Mouse (Mus musculus): ENCODE measurements around the gene Tmem210. TPM values are rescaled to one million over a fixed set of nuclear protein-coding genes. Genes with fewer than 3 reads are reported as not detected.

Gene Tmem210
- polyA plus RNA-seq, 1 experiment from 2014 or later, result not detected

DNA sequence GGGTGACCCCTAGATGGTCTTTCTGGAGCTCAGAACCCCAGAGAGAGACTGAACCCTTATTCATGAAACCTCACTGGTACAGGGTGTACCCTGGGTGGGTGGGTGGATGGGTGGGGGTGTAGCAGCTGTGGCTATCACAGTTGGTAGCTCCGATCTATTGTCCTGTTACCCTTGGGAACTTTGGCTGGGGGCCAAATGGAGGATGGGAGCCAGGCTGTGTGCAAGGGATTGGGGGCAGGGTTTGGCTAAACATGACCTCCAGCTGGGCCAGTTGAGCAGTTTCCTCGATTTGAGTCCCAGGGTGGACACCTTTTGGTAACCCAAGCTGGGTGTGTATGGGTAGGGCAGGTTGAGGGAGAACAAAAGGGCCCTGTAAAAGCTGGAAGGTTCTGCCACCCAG lies 21.2 kb upstream of the Tmem210 start:
- H3K36me3 ChIP-seq, result peaks cover 17% of the 10 kb centered on the region; the same call in 1 of the 2 replicates
- WGBS, result 23% methylated on average over 2 of the region's 2 CpGs

DNA sequence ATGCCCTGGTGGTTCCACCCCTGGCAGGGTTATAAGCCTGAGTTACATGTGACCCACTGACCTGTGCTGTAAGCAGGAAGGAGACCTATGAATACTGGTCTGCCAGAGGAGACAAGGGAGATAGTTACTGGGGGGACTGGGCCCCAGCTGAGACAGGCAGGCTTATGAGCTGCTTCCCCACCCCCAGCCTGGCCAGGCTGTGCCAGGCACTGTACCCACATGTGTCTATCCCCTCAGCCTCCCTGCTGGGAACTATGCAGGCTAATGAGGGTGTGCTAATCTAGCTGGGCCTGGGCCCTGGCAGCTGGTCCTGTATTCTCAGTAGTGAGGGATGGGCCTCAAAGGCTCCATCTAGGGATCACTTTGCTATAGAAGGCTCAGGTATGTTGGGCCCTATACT lies 20.7 kb upstream of the Tmem210 start:
- ATAC-seq (ENCODE audit: insufficient read depth, low FRiP score, low read depth), result no peak
- peaks cover 5% of the 10 kb centered on the region; the same call in 1 of the 2 replicates for H3K27me3 ChIP-seq (replicated peaks)
- H3K4me1 ChIP-seq, result peaks cover 57% of the 10 kb centered on the region
- peaks cover 17% of the 10 kb centered on the region; the same call in 1 of the 2 replicates for H3K36me3 ChIP-seq
- H3K9me3 ChIP-seq, result no peaks in the 10 kb centered on the region
- no peak overlapping the region for H3K9ac ChIP-seq
- H3K4me3 ChIP-seq (replicated peaks), result no peak overlapping the region; the same call in 1 of the 2 replicates
- H3K4me2 ChIP-seq, result peak overlapping the region; percentile 84
- peak overlapping the region; percentile 86 for H3K27ac ChIP-seq

More for the DNA sequence above, 21.2 kb upstream of the Tmem210 start:
- H3K4me2 ChIP-seq, result peak overlapping the region; percentile 84
- no peak for ATAC-seq (ENCODE audit: insufficient read depth, low FRiP score, low read depth)
- no peaks in the 10 kb centered on the region for H3K9me3 ChIP-seq
- peaks cover 5% of the 10 kb centered on the region; the same call in 1 of the 2 replicates for H3K27me3 ChIP-seq (replicated peaks)
- peak overlapping the region; percentile 74; the same call in 1 of the 2 replicates for H3K4me3 ChIP-seq (replicated peaks)
- H3K4me1 ChIP-seq, result peaks cover 56% of the 10 kb centered on the region
- peak overlapping the region; percentile 86 for H3K27ac ChIP-seq
- H3K9ac ChIP-seq, result no peak overlapping the region

DNA sequence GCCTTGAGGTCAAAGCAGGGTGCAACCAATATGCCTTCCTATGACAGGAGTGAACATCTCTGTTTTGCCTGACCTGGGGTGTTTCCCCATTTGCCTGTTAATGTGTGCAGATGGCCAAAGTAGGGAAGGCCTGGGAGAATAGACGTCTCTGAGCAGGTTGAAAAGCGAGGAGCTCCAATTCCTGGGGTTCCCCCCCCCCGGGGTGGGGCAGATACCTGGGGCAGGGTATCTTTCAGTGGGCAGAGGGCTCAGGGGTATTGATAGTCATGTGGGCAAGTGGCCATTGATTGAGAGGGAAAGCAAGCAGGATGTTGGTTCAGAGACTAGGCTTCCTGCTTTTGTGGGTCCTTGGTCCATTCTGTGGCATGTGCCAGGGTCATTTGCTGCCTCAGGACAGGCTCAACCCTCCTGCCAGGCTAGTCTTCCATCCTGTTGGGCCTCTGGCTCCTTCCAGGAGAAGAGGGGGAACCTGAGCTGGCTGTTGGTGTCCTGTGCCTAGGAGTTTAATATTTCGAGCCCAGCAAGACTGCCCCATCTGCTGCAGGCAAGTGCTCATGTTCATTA lies 20.1 kb upstream of the Tmem210 start:
- no peak for ATAC-seq (ENCODE audit: insufficient read depth, low FRiP score, low read depth)
- Histone ChIP-seq H3K9ac (no peak overlapping the region), H3K4me3 (replicated peaks) (no peak overlapping the region), H3K27me3 (replicated peaks) (peaks cover 5% of the 10 kb centered on the region; the same call in 1 of the 2 replicates), H3K36me3 (peaks cover 17% of the 10 kb centered on the region; the same call in 1 of the 2 replicates), H3K9me3 (no peaks in the 10 kb centered on the region), H3K27ac (no peak overlapping the region), H3K4me2 (peak overlapping the region; percentile 84; the same call in 1 of the 2 replicates), H3K4me1 (peaks cover 58% of the 10 kb centered on the region)
- WGBS, result 73% methylated on average over 4 of the region's 4 CpGs

DNA sequence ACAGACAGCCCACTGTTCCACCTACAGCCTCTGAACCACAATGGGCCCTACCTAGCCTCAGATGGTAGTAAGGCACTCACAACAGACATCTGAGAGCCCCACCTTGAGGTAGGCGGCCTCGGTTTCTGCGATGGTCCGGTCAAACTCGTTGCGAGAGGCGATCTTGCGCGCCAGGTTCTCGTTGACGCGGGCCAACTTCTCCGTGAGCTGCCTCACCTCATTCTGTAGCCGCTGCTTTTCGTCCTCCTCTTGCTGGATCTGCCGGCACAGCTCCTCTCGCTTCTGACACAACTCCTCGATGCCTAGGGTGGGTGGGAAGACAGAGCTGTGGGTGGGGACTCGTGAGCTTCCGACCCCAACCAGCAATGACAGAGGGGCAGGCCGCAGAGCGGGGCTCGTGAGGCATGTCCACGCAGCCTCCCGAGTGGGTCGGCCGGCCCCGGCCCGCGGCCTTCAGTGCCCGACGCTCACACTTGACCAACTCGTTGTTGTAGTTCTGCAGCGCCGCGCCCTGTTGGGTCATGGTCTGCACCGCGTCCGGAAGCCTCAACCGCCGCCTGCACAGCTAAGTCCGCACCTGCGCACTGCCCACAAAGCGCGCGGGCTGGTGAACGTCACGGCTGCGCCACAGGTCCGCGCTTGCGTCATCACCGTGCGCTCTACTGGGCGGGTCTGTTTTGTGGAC lies 16.0 kb upstream of the Tmem210 start, which contains the start of the genes Ssna1 and Anapc2:
Gene Ssna1 (minus strand): TSS at position 612 of the 685 bp plus-strand sequence.
Gene Anapc2 (plus strand): TSS at position 652 of the 685 bp plus-strand sequence.
- no peaks in the 10 kb centered on the region for H3K27me3 ChIP-seq (replicated peaks)
- peaks cover 36% of the 10 kb centered on the region for H3K4me1 ChIP-seq
- peaks cover 46% of the 10 kb centered on the region for H3K36me3 ChIP-seq
- H3K9me3 ChIP-seq, result no peaks in the 10 kb centered on the region
- peak; percentile 96 for ATAC-seq (ENCODE audit: insufficient read depth, low FRiP score, low read depth)
- H3K4me2 ChIP-seq, result peak within 1 kb of the TSS; percentile 91
- H3K4me3 ChIP-seq (replicated peaks), result peak within 1 kb of the TSS; percentile 96
- WGBS, result under 1% methylated on average over 53 of the region's 55 CpGs
- H3K27ac ChIP-seq, result peak within 1 kb of the TSS; percentile 92
- peak within 1 kb of the TSS; percentile 84 for H3K9ac ChIP-seq

DNA sequence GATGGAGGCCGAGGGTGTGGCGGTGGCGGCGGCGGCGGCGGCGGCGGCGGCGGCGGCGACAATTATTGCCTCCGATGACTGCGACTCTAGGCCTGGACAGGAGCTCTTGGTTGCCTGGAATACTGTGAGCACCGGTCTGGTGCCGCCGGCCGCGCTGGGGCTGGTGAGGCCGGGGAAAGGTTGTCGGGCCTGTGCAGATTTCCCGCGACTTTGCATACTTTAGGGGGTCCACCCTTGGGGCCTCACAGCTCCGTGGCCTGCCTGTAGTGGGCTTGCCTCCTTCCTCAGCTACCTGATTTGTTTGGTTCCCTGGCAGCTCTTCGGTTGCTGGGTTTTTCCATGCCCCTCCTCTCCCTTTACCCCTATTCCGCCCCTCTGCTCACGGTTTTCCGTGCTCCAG lies 15.4 kb upstream of the Tmem210 start:
- Histone ChIP-seq H3K27ac (peak overlapping the region; percentile 55), H3K4me1 (peaks cover 30% of the 10 kb centered on the region), H3K4me2 (peak overlapping the region; percentile 91), H3K4me3 (replicated peaks) (peak overlapping the region; percentile 96), H3K9ac (peak overlapping the region; percentile 84), H3K36me3 (peaks cover 49% of the 10 kb centered on the region), H3K27me3 (replicated peaks) (no peaks in the 10 kb centered on the region), H3K9me3 (no peaks in the 10 kb centered on the region)
- ATAC-seq (ENCODE audit: insufficient read depth, low FRiP score, low read depth), result peak; percentile 27; the same call in 1 of the 2 replicates
- 0% methylated on average over 29 of the region's 29 CpGs for WGBS

DNA sequence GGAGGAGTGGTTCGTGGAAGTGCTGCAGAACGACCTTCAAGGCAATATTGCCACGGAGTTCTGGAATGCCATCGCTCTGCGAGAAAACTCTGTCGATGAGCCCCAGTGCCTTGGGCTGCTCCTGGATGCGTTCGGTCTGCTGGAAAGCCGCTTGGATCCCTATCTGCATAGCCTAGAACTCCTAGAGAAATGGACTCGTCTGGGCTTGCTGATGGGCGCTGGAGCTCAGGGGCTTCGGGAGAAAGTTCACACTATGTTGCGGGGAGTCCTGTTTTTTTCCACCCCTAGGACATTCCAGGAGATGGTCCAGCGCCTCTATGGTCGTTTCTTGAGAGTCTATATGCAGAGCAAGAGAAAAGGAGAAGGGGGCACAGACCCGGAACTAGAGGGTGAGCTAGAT lies 14.9 kb upstream of the Tmem210 start:
- peak overlapping the region; percentile 96 for H3K4me3 ChIP-seq (replicated peaks)
- H3K9me3 ChIP-seq, result no peaks in the 10 kb centered on the region
- H3K9ac ChIP-seq, result peak overlapping the region; percentile 84
- H3K36me3 ChIP-seq, result peaks cover 54% of the 10 kb centered on the region
- H3K27me3 ChIP-seq (replicated peaks), result no peaks in the 10 kb centered on the region
- ATAC-seq (ENCODE audit: insufficient read depth, low FRiP score, low read depth), result no peak
- WGBS, result 34% methylated on average over 16 of the region's 16 CpGs
- peak overlapping the region; percentile 55 for H3K27ac ChIP-seq
- peak overlapping the region; percentile 91 for H3K4me2 ChIP-seq
- peaks cover 28% of the 10 kb centered on the region for H3K4me1 ChIP-seq

DNA sequence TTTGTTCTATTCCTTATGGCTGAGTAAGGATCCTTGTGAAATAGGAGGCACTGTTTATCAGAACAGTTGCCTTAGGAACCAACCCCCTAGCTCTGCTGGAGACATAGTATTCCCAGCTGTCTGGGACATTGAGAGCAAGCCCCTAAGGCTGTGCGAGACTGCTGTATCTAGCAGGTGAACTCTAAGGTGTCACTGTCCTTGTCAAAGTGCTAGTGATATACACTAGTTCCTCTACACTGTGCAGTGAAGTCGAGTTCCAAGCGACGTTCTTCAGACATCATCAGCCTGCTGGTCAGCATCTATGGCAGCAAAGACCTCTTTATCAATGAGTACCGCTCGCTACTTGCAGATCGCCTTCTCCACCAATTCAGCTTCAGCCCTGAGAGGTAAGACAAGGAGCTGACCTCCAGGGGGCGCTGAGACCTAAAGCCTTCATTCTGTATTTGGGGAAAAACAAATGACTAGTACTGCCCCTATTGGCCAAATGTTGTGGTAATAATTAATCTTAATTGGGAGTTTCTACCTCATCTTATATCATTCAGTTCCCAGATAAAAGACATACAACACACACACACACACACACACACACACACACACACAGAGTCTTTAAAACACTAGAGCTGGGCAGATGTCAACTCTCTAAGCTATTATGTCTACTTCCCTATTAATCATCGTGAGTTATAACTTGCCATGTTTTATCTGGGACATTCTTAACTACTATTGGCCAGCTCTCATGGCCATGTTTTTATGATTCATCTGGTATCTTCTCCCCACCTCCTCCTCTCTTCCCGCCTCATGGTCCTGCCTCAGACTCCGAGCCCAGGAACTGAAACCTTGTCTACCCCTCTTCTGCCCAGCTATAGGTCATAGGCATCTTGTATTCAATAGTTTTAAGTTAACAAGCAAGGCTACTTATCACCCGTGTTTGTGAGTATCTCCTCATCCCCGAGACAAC lies 8.7 kb upstream of the Tmem210 start:
- H3K27me3 ChIP-seq (replicated peaks), result no peaks in the 10 kb centered on the region
- H3K4me2 ChIP-seq, result no peak overlapping the region
- no peaks in the 10 kb centered on the region for H3K4me1 ChIP-seq
- no peak overlapping the region for H3K9ac ChIP-seq
- no peak overlapping the region for H3K4me3 ChIP-seq (replicated peaks)
- no peak overlapping the region for H3K27ac ChIP-seq
- no peaks in the 10 kb centered on the region for H3K9me3 ChIP-seq
- no peak; the same call in 1 of the 2 replicates for ATAC-seq (ENCODE audit: insufficient read depth, low FRiP score, low read depth)
- peaks cover 72% of the 10 kb centered on the region for H3K36me3 ChIP-seq
- 59% methylated on average over 13 of the region's 13 CpGs for WGBS

DNA sequence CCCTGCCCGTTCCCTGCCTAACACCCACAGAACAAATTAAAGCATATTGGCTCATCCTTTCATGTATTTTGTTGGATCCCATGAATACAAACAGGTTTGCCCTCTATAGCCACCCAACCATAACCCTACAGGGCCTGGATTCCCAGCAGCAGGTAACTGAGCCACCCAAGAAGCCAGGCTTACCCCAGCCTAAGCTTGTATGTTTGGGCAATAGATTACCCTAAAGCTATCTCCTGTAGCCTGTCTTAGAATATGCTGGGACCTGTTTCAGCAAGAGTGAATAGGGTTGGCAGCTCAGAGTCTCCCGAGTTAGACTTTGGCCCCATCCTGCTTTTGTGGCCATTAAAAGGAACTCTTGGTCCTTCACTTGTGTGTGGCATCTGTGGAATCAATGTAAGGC lies 2.4 kb upstream of the Tmem210 start:
- Histone ChIP-seq H3K9ac (no peak overlapping the region), H3K27ac (peak overlapping the region; percentile 92), H3K4me1 (peaks cover 21% of the 10 kb centered on the region; the same call in 1 of the 2 replicates), H3K4me3 (replicated peaks) (no peak overlapping the region), H3K36me3 (peaks cover 39% of the 10 kb centered on the region), H3K27me3 (replicated peaks) (peaks cover 26% of the 10 kb centered on the region), H3K9me3 (no peaks in the 10 kb centered on the region), H3K4me2 (no peak overlapping the region)
- WGBS, result 90% methylated on average over 2 of the region's 2 CpGs
- ATAC-seq (ENCODE audit: insufficient read depth, low FRiP score, low read depth), result no peak

DNA sequence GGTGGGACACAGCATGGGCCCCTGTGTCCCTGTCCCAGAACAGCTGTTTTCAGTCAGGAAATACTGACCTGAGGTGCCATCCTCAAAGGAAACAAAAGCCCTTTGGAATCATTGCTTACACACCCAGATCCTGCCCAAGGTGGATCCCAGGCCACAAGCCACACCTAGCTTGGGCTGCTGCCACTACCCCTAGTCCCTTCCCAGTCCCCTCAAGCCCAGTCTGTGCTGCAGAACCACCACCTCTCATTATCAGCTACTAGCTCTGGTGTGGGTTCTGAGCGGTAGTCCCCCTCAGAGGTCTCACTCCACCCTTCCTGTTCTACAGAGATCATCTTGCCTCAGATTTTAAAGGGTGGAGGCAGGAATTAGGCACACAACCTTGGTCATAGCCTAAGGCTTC lies 1.6 kb upstream of the Tmem210 start:
- peak overlapping the region; percentile 92 for H3K27ac ChIP-seq
- no peak overlapping the region for H3K9ac ChIP-seq
- 45% methylated on average over 1 of the region's 1 CpGs for WGBS
- no peak overlapping the region for H3K4me3 ChIP-seq (replicated peaks)
- no peaks in the 10 kb centered on the region for H3K9me3 ChIP-seq
- peaks cover 32% of the 10 kb centered on the region for H3K36me3 ChIP-seq
- peaks cover 27% of the 10 kb centered on the region for H3K4me1 ChIP-seq
- H3K4me2 ChIP-seq, result peak overlapping the region; percentile 3; the same call in 1 of the 2 replicates
- H3K27me3 ChIP-seq (replicated peaks), result peaks cover 34% of the 10 kb centered on the region
- ATAC-seq (ENCODE audit: insufficient read depth, low FRiP score, low read depth), result peak; percentile 25; the same call in 1 of the 2 replicates

DNA sequence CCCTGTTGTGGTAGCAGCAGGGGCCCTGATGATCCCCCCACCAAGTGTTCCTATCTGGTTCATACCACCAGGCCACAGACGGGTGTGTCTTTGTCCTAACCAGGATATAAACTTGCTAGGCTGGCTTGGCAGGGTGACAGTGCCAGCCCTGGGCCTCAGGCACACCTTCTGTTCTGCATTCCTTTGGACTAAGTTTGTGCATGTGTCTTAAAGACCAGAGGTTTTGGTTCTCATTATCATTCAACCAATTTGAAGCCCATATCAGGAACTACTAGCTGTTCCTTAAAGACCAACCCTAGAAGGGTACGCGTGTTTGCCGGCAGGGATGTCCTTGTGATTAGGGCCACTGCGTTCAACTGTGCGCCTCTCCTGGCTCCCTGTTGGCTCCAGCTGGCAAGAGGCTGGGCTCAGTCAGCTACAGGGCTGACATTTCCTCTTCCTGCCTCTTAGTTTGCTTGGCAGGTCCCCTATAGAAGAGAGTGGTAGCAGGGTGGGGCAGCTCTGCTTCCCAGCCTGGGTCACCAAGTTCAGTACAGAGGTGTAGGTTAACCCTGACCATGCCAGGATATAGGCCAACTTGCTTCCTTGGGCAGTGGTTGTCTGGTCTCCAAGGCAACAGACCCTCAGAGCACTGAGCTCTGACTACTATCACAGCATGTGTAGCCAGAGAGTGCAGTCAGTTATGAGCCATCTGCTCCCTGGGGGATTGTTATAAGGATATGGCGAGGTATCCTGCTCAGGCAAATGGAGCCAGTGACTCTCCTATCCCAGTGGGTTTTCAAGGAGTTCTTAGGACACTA lies 908 bp upstream of the Tmem210 start:
- Histone ChIP-seq H3K4me3 (replicated peaks) (no peak overlapping the region), H3K9me3 (no peaks in the 10 kb centered on the region), H3K4me2 (peak overlapping the region; percentile 24), H3K27me3 (replicated peaks) (peaks cover 41% of the 10 kb centered on the region), H3K27ac (peak overlapping the region; percentile 92), H3K9ac (no peak overlapping the region), H3K4me1 (peaks cover 34% of the 10 kb centered on the region), H3K36me3 (peaks cover 29% of the 10 kb centered on the region)
- 40% methylated on average over 7 of the region's 7 CpGs for WGBS
- ATAC-seq (ENCODE audit: insufficient read depth, low FRiP score, low read depth), result peak; percentile 73

Data from stomach, embryonic 15.5 days (tissue).